Mouse (Mus musculus) forebrain, embryonic 12.5 days (tissue): ENCODE measurements around the gene Atp5e. TPM values are rescaled to one million over a fixed set of nuclear protein-coding genes. Genes with fewer than 3 reads are reported as not detected.
A peak's percentile ranks its signal among the peaks of the same experiment; 100 is the strongest.

Source experiments
- ATAC-seq: fragments of 200-750 bp; cut with Nextera tagmentation; 2 replicates; pipeline ENCODE4 v1.8.0; 2017; ENCODE audit warnings: moderate TSS enrichment; ENCODE audit not compliant: low FRiP score
- H3K27ac ChIP-seq: fragments of 300-500 bp; sonication (generic); 2 replicates; pipeline ENCODE4 v1.5.1; 2016; ENCODE audit warnings: mild to moderate bottlenecking
- H3K27me3 ChIP-seq: fragments of 300-500 bp; sonication (generic); 2 replicates; pipeline ENCODE4 v1.6.1; 2016; ENCODE audit warnings: mild to moderate bottlenecking
- H3K36me3 ChIP-seq: fragments of 300-500 bp; sonication (generic); replicated peaks from 2 replicates; pipeline ENCODE4 v1.6.1; 2016; ENCODE audit warnings: mild to moderate bottlenecking
- H3K4me1 ChIP-seq: fragments of 300-500 bp; sonication (generic); 2 replicates; pipeline ENCODE4 v1.6.1; 2016
- H3K4me2 ChIP-seq: fragments of 300-500 bp; sonication (generic); 2 replicates; pipeline ENCODE4 v1.6.1; 2016; ENCODE audit warnings: mild to moderate bottlenecking, moderate library complexity
- H3K4me3 ChIP-seq: fragments of 300-500 bp; sonication (generic); replicated peaks from 2 replicates; pipeline ENCODE4 v1.5.1; 2016; ENCODE audit warnings: mild to moderate bottlenecking
- H3K9ac ChIP-seq: fragments of 300-500 bp; sonication (generic); 2 replicates; pipeline ENCODE4 v1.6.1; 2016; ENCODE audit warnings: mild to moderate bottlenecking
- H3K9me3 ChIP-seq: fragments of 300-500 bp; sonication (generic); 2 replicates; pipeline ENCODE4 v1.6.1; 2016
- WGBS: fragments of 180-500 bp; shearing (Covaris S2); methylation state at CpG from one replicate; pipeline ENCODE4 v1.1.7; 2016; 5-methylcytosine and 5-hydroxymethylcytosine counted together
- polyA plus RNA-seq: library from polyadenylated mRNA; unstranded; fragments of >200 nt; fragmentation: Nextera tagmentation; extraction: Ambion mirVana; gene quantifications from 2 replicates; pipeline ENCODE4 v1.2.1, GENCODE M21; 2016

The Atp5e gene
- polyA plus RNA-seq, 1 experiment from 2014 or later = 766 TPM

DNA sequence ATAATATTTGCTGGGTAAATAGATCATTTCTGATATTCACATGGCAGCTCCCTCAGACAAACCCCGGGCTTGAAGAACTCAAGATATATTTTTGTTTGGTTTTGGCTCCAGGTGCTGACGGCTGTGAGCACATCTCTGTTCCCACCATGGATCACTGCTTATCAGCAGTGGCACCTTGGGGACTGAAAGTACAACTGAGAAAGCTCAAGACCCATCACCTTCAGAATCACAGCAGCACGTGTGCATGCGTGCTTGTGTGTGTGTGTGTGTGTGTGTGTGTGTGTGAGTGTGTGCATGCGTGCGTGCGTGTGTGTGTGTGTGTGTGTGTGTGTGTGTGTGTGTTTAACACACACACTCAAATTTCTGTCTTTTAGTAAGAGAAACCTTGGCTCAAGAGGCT, 19.5 kb downstream of the Atp5e start:
- Histone ChIP-seq H3K4me2 (no peak overlapping the region), H3K4me1 (peaks cover 8% of the 10 kb centered on the region; the same call in 1 of the 2 replicates), H3K27ac (no peak overlapping the region), H3K9ac (no peak overlapping the region), H3K4me3 (no peak overlapping the region), H3K27me3 (no peaks in the 10 kb centered on the region; the same call in 1 of the 2 replicates), H3K36me3 (no peaks in the 10 kb centered on the region), H3K9me3 (no peaks in the 10 kb centered on the region)
- ATAC-seq = no peak
- 96% methylated on average over 6 of the region's 7 CpGs for WGBS

DNA sequence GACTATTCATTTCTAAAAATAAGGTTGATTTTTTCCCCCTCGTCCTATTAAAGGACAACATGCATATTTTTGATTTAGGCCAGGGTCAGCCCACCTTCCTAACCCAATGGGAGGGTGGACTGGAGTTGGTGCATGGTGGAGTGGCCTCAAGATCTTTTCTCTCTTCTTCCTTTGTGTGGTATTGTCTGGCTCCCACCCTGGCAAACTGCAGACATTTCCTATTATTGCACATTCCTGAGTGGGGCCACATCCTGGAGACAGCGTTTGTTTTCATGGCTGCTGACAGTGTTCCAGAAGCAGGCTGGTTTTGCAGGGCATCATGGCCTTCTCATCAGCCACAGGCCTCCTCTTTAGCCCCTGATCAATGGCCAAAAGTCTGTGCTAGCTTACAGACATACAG, 20.9 kb downstream of the Atp5e start:
- Histone ChIP-seq H3K4me2 (no peak overlapping the region), H3K4me3 (no peak overlapping the region), H3K36me3 (no peaks in the 10 kb centered on the region), H3K27ac (no peak overlapping the region), H3K9me3 (no peaks in the 10 kb centered on the region), H3K4me1 (peaks cover 21% of the 10 kb centered on the region), H3K9ac (no peak overlapping the region), H3K27me3 (no peaks in the 10 kb centered on the region; the same call in 1 of the 2 replicates)
- 69% methylated on average over 2 of the region's 2 CpGs for WGBS
- no peak for ATAC-seq

DNA sequence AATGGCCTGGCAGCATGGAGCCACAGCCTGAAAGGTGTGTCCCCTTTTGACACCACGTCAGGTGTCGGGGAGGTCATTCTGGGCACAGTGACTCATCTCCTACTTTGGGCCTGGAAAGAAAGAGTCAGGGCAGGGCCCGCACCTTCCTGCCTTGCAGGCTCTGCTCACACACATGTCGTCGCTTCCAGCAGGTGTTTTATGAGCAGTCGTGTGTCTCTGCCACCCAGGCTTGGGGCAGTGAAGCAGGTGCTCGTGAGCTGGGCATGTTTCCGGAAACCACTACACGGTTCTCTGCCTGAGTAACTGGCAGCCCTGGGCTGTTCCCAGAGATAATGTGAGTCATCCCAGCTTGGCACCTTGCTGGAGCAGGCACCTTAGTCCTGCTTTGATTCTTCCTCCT, 21.4 kb downstream of the Atp5e start:
- WGBS = 87% methylated on average over 9 of the region's 9 CpGs
- H3K9ac ChIP-seq = no peak overlapping the region
- no peaks in the 10 kb centered on the region; the same call in 1 of the 2 replicates for H3K27me3 ChIP-seq
- peaks cover 27% of the 10 kb centered on the region for H3K4me1 ChIP-seq
- H3K4me3 ChIP-seq = no peak overlapping the region
- H3K9me3 ChIP-seq = no peaks in the 10 kb centered on the region
- H3K36me3 ChIP-seq = no peaks in the 10 kb centered on the region
- H3K27ac ChIP-seq = no peak overlapping the region
- no peak overlapping the region for H3K4me2 ChIP-seq
- ATAC-seq = no peak

DNA sequence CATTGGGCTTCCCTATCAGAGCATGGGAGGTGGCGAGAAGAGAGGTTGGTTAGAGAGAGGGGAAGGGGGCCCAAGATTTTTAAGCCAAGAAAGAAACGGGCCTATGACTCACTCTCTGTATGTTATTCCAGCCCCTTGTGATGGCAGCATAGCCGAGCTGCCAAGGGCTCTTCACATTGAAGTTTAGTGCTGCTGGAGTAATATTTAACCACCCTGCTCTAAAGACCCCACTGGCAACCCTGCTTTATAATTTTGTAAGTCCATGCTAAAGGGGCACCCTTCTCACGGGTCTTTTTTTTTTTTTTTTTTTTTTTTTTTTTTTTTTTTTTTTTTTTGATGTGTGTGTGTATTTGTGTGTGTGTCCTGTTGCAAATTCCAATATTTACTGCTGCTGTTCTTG, 22.0 kb downstream of the Atp5e start:
- no peak overlapping the region for H3K27ac ChIP-seq
- peaks cover 26% of the 10 kb centered on the region for H3K4me1 ChIP-seq
- ATAC-seq = no peak
- no peak overlapping the region for H3K4me3 ChIP-seq
- H3K9me3 ChIP-seq = no peaks in the 10 kb centered on the region
- no peak overlapping the region for H3K9ac ChIP-seq
- no peak overlapping the region for H3K4me2 ChIP-seq
- no peaks in the 10 kb centered on the region for H3K36me3 ChIP-seq
- 78% methylated on average over 4 of the region's 4 CpGs for WGBS
- H3K27me3 ChIP-seq = no peaks in the 10 kb centered on the region; the same call in 1 of the 2 replicates

DNA sequence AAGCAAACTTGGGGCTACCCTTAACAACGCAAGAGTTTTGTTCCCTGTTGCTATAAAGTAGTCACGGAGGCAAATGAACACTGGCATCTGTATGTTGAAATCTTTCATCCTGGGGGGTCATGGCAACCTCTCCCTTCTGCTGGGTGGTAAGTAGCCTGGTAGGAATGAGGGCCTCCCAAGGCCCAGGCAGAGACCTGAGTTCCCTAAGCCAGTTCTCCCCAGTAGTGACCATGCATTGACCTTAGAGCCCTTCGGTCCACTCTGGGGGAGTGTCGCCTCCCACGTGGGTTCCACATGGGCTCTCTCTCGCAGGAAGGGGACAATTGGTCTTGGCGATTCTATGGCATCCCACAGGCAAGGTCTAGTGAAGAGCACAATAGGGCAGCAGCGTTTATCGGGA, 23.9 kb downstream of the Atp5e start:
- peaks cover 20% of the 10 kb centered on the region for H3K4me1 ChIP-seq
- WGBS = 78% methylated on average over 9 of the region's 9 CpGs
- no peak overlapping the region for H3K4me3 ChIP-seq
- no peaks in the 10 kb centered on the region for H3K36me3 ChIP-seq
- no peaks in the 10 kb centered on the region for H3K9me3 ChIP-seq
- H3K4me2 ChIP-seq = no peak overlapping the region
- no peak overlapping the region for H3K9ac ChIP-seq
- H3K27me3 ChIP-seq = no peaks in the 10 kb centered on the region
- H3K27ac ChIP-seq = no peak overlapping the region
- ATAC-seq = no peak

DNA sequence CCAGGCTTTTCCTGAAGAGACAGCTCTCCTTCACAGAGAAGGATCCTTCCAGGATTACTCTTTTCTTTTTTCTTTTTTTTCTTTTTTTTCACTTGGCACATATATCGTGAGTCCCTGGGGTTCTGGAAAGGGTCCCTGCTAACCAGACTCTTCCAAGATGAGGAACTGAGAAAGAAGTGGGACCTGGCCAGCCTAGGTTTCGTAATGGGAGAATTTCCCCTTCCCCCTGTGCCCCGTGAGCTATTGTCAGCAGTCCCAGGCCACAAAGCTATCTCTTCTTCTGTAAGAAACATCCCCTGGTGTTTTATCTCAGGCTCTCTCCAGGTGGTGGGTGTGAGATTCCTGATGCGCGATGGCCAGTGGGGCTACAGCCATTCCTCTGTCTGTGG, 24.5 kb downstream of the Atp5e start:
- 48% methylated on average over 5 of the region's 5 CpGs for WGBS
- Histone ChIP-seq H3K4me3 (no peak overlapping the region; the same call in 1 of the 2 replicates), H3K36me3 (no peaks in the 10 kb centered on the region), H3K27ac (no peak overlapping the region), H3K9me3 (no peaks in the 10 kb centered on the region), H3K4me1 (peaks cover 20% of the 10 kb centered on the region), H3K4me2 (peak overlapping the region; percentile 74; the same call in 1 of the 2 replicates), H3K9ac (no peak overlapping the region), H3K27me3 (no peaks in the 10 kb centered on the region)
- no peak for ATAC-seq

DNA sequence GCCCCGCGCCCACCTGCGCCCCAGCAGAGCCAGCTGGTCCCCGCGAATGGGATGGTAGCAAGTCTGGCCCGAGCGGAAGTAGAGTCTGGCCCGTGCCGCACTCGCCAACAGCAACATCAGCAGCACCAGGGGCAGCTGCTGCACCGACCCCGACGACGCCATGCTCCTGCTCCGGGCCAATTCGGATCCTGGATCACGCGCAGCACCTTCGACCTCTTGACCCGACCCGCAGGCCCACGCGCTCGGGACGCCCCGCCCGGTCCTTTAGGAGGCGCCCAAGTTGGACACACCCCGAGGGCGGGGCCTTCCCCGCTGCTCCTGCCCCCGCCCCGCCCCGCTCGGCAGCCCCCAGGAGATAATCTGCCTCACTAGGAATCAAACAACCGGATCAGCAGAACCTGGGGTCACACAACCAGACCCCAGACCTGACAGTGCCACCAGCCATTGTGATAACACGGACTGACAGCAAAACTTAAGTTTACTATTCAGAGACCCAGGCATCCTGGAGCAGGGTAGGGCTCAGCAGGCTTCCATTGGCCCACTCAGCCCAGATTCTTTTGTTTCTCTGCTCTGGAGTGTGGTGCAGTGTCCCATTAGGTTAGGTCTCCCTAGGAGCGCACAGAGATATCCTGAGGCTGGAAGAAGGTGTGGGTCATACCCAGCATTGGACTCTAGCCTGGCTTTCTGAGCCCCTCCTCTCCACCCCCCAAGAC, 25.0 kb downstream of the Atp5e start, which contains the start of gene Ctsz:
Gene Ctsz (minus strand): TSS at position 303 of the 713 bp plus-strand sequence.
- Histone ChIP-seq H3K27ac (0 out of 2 replicates have a peak within 1 kb of the TSS, but pooled peaks have one; percentile 13), H3K4me2 (peak within 1 kb of the TSS; percentile 74), H3K9me3 (no peaks in the 10 kb centered on the region), H3K27me3 (no peaks in the 10 kb centered on the region), H3K9ac (peak within 1 kb of the TSS; percentile 63), H3K36me3 (no peaks in the 10 kb centered on the region), H3K4me3 (peak within 1 kb of the TSS; percentile 55), H3K4me1 (peaks cover 20% of the 10 kb centered on the region)
- 2% methylated on average over 38 of the region's 38 CpGs for WGBS
- ATAC-seq = peak; percentile 83

DNA sequence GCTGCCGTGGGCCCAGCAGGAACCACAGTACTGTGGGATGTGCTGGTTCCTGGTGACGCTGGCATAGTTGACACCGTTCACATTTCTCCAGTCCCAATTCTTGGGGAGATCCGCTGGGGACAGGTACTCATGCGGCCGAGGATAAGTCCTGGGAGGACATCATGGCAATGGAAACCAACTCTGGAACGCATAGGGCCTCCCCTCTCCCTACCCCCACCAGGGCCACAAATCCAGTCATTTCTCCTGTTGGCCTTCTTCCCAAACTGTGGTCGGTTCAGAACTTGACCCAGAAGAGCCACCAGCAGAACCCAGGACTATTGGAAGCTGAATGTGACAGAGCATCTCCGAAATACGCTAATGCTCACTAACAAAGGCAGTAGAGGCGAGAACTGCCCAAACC, 25.7 kb downstream of the Atp5e start:
- Histone ChIP-seq H3K27me3 (no peaks in the 10 kb centered on the region), H3K4me1 (peaks cover 20% of the 10 kb centered on the region), H3K4me3 (peak overlapping the region; percentile 55), H3K9me3 (no peaks in the 10 kb centered on the region), H3K36me3 (no peaks in the 10 kb centered on the region), H3K4me2 (peak overlapping the region; percentile 74), H3K27ac (0 out of 2 replicates have a peak overlapping the region, but pooled peaks have one; percentile 13), H3K9ac (peak overlapping the region; percentile 63)
- WGBS = 67% methylated on average over 11 of the region's 11 CpGs
- no peak for ATAC-seq

DNA sequence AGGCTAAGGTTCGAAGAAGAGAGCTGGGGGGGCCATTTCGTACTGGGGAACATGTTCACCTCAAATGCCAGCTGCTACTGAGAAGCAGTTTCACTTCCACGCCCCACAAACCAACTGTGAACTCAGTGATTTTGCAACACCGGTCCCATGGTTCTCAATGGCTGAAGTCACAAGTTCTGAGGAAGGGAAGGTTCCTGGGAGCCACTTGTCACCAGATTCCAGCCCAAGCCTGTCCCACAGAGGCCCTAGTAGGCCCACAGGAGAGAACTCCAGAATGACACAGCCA, 26.3 kb downstream of the Atp5e start:
- Histone ChIP-seq H3K9ac (no peak overlapping the region), H3K4me3 (no peak overlapping the region; the same call in 1 of the 2 replicates), H3K27me3 (no peaks in the 10 kb centered on the region), H3K4me1 (peaks cover 20% of the 10 kb centered on the region), H3K36me3 (no peaks in the 10 kb centered on the region; the same call in 1 of the 2 replicates), H3K27ac (no peak overlapping the region), H3K9me3 (no peaks in the 10 kb centered on the region), H3K4me2 (peak overlapping the region; percentile 74)
- 94% methylated on average over 4 of the region's 4 CpGs for WGBS
- ATAC-seq = no peak

DNA sequence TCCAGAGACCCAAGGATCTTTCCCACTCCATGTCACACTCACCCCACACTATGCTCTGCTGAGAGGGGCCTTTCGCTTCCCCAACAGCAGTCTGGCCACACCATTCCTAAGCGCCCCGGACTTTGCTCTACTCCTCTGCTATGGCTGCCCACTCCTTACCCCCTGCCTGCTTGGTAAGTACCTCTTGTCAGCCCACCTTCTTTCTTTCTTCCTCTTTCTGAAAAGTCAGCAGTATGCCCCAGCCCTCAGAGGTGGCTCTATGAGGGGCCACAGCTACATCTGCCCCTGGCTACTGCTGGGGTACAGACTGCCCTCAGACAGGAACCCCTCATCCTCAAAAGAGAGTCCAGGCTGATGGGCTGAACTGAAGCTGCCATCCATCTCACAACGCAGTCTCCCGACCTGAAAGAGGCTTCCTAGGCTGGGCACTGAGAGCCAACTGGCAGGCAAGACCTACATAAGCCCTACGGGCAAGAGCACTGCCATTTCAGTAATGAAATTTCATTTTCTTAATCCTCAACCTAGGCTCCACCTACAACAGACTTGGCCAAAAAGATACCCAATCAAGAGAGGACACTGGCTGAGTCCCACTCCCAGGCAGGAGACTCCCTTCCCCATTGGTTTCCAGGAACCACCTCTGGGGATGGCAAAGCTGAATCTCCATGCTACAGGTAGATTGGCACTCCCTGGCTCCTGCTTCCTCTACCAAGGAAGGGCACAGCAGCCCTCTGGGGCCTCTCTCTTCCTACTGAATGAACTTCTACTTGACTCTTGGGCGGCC, 26.8 kb downstream of the Atp5e start:
- 96% methylated on average over 7 of the region's 7 CpGs for WGBS
- Histone ChIP-seq H3K9me3 (no peaks in the 10 kb centered on the region), H3K27me3 (no peaks in the 10 kb centered on the region), H3K4me3 (no peak overlapping the region), H3K4me2 (0 out of 2 replicates have a peak overlapping the region, but pooled peaks have one; percentile 74), H3K4me1 (peaks cover 20% of the 10 kb centered on the region), H3K27ac (no peak overlapping the region), H3K9ac (no peak overlapping the region), H3K36me3 (no peaks in the 10 kb centered on the region; the same call in 1 of the 2 replicates)
- ATAC-seq = no peak

DNA sequence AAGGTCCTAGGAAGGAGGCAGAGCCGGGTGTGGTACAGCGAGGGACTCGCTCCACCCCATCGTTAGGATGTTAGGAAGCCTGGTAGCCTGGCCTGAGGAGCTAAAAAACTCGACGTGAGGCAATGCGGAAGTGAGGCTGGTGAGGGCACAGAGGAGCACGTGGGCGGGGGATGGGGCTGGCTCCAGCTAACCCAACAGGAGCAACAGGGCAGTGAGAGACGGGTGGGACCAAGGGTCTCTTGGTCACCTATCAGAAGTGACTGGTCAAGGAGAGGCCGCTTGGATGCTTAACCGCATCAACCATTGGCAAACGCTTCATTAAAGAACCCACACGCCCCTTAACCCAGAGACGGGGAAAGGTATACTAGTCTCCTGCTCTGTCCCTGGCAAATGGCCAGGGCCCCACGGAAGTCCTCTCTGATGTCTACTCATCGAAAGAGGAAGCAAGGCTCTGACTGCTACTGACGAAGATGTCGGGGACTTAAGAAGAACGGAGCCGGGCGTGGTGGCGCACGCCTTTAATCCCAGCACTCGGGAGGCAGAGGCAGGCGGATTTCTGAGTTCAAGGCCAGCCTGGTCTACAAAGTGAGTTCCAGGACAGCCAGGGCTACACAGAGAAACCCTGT, 27.7 kb downstream of the Atp5e start:
- Histone ChIP-seq H3K9me3 (no peaks in the 10 kb centered on the region), H3K36me3 (no peaks in the 10 kb centered on the region; the same call in 1 of the 2 replicates), H3K4me3 (no peak overlapping the region), H3K9ac (no peak overlapping the region), H3K4me1 (peaks cover 20% of the 10 kb centered on the region), H3K27ac (no peak overlapping the region), H3K4me2 (no peak overlapping the region), H3K27me3 (no peaks in the 10 kb centered on the region)
- WGBS = 95% methylated on average over 26 of the region's 26 CpGs
- ATAC-seq = no peak

DNA sequence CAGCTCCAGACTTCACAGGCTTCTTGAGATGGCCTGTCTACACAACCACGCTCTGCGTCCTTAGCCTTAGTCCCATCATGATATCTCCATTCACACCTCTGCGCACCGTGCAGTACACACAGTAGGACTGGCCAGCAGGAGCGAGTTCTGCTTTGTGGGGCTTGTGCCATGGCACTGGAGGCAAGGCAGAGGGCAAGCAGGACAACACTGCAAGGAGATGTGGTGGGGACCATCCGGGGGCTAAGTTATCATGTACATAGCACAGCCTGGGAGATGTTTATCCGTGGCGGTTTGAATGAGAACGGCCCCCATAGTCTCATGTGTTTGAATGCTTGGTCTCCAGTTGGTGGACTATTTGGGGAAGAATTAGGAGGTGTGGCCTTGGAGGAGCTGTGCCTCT, 29.0 kb downstream of the Atp5e start:
- Histone ChIP-seq H3K36me3 (no peaks in the 10 kb centered on the region; the same call in none of the 2 replicates), H3K27me3 (no peaks in the 10 kb centered on the region), H3K4me1 (peaks cover 20% of the 10 kb centered on the region), H3K27ac (no peak overlapping the region), H3K4me3 (no peak overlapping the region), H3K9me3 (no peaks in the 10 kb centered on the region), H3K4me2 (no peak overlapping the region), H3K9ac (no peak overlapping the region)
- WGBS = 95% methylated on average over 9 of the region's 9 CpGs
- ATAC-seq = no peak
